Mouse (Mus musculus) brain, embryonic 14.5 days (tissue): ENCODE data around the gene Rhbdd2.

Source experiments
- CTCF ChIP-seq: fragments of 200-500 bp; IDR thresholded peaks from 2 replicates; pipeline ENCODE4 v1.5.1; 2012; ENCODE audit warnings: inconsistent platforms, mild to moderate bottlenecking, moderate library complexity, borderline replicate concordance; ENCODE audit not compliant: insufficient read depth, insufficient read length; ENCODE audit errors: extremely low read depth
- POLR2A ChIP-seq: fragments of 200-500 bp; IDR thresholded peaks from 2 replicates; pipeline ENCODE4 v1.6.1; 2012; ENCODE audit warnings: mild to moderate bottlenecking, inconsistent platforms, borderline replicate concordance; ENCODE audit not compliant: poor library complexity, insufficient read depth, insufficient read length, severe bottlenecking; ENCODE audit errors: extremely low read depth

GRCm38 (mm10) chr5:135651536-135651935, 19.1 kb downstream of the Rhbdd2 start:
- no peak for TF ChIP-seq CTCF
- no peak for TF ChIP-seq POLR2A
